ENCODE assay signal across 16 mouse cellular contexts in genomic region chr6:87079457-87079856, GRCm38 (mm10). TPM values are rescaled to one million over a fixed set of nuclear protein-coding genes. Genes with fewer than 3 reads are reported as not detected.
"Had no signal": no experiment of that assay in that cellular context is flagged by ENCODE, and none has a peak within 500 bp of the region (broad histone marks: within the 10 kb centered on the region; RNA-seq: fewer than 3 reads in every experiment).

No protein-coding gene starts in this region.

- H3K9me3 ChIP-seq: neural tube, embryonic 15.5 days; stomach, embryonic 15.5 days had no signal

- H3K4me1 ChIP-seq: neural tube, embryonic 15.5 days; stomach, embryonic 15.5 days had no signal

- H3K9ac ChIP-seq: neural tube, embryonic 15.5 days; stomach, embryonic 15.5 days had no signal

- DNase-seq: retina, postnatal 1 day; right cerebral cortex, adult 18-20 months; right cerebral cortex, postnatal 14 days; right cerebral cortex, postnatal 25 days; right cerebral cortex, postnatal 4 days; spleen, adult 18-20 months; thymus, adult 18-20 months; thymus, adult 2 months; thymus, postnatal 14 days; thymus, postnatal 25 days; thymus, postnatal 36 days; thymus, postnatal 4 days had no signal

- H3K4me2 ChIP-seq: neural tube, embryonic 15.5 days; stomach, embryonic 15.5 days had no signal

- H3K27ac ChIP-seq: neural tube, embryonic 15.5 days; stomach, embryonic 15.5 days; stomach, postnatal 0 days had no signal

- H3K4me3 ChIP-seq: neural tube, embryonic 15.5 days; stomach, embryonic 15.5 days had no signal

- H3K27me3 ChIP-seq: neural tube, embryonic 15.5 days; stomach, embryonic 15.5 days had no signal

RNA-seq across cellular contexts. Expression of gene D6Ertd527e, which starts 25.1 kb away (rescaled TPM):
- polyA plus RNA-seq: neural tube, embryonic 14.5 days had no signal
